Mouse (Mus musculus): Measurements from ENCODE around the gene Zbtb45.
A peak's percentile ranks its signal among the peaks of the same experiment; 100 is the strongest.

Zbtb45 gene

GRCm38 (mm10) chr7:13034148-13034977 lies 24.5 kb upstream of the Zbtb45 start, which contains the start of gene Chmp2a:
TSS of gene Chmp2a (minus strand) at chr7:13034807.
- peak; percentile 94 for DNase-seq (ENCODE audit: low spot score)

GRCm38 (mm10) chr7:13033451-13034147 lies 23.8 kb upstream of the Zbtb45 start:
- DNase-seq (ENCODE audit: low spot score): no peak

GRCm38 (mm10) chr7:13032541-13032940 lies 22.7 kb upstream of the Zbtb45 start:
- no peak for DNase-seq (ENCODE audit: low spot score)

DNA sequence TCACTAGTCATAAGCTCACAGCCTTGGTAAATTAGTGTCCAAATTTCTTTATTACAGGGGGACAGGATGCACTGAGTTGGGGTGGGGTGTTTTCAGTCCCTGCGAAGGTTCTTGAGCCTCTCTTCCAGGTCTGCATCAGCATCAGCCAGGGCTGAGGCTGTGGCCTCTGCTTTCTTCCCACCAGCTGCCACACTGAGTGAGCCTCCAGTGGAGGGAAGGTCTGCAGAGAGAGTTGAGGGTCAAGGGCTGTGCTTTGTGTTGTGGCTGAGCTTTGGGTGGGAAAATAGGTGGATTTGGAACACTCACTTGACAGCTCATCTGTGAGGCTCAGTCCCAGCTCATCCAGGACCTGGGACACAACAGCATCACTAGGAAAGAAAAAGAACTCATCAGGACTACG lies 22.1 kb upstream of the Zbtb45 start:
- no peak for DNase-seq (ENCODE audit: low spot score)

DNA sequence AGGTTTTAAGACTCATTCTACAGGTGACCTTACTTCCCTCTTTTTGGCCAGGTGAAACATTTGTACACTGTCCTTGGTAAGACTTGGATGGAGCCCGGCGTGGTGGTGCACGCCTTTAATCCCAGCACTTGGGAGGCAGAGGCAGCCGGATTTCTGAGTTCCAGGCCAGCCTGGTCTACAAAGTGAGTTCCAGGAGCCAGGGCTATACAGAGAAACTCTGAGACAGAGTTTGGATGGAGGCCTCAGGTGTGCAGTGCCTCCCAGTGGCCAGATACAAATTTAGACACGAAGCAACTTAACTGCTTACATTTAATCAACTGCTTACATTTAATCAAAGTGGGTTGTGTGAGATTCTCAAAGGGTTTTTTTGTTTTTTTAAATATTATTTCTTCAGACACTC lies 21.2 kb upstream of the Zbtb45 start:
- peak; percentile 52 for DNase-seq (ENCODE audit: low spot score)

GRCm38 (mm10) chr7:13028986-13029385 lies 19.2 kb upstream of the Zbtb45 start:
- no peak for DNase-seq (ENCODE audit: low spot score)

DNA sequence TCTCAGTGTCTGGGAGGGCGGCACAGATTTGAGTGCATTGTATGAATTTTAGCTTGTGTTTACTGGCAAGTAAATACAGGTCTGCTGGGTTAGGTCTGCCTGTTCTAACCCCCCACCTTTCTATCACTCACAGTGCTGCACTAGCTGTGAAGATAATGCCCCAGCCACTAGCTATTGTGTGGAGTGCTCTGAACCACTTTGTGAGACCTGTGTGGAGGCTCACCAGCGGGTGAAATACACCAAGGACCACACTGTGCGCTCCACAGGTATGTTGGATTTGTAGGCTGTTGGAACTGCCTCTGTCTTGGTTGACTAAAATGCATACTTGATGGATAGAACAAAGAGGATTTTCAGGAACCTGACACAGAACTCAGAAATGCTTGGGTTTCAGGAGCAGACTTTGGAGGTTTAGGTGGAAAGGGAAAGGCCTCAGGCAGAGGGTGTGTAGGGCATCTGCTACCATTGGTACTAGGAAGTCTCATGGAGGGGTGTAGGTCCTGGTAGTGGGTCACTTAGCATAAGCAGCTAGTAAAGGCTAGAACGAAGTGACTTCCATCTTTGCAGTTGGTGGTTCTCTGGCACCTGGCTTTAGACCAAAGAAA lies 15.8 kb upstream of the Zbtb45 start:
- DNase-seq (ENCODE audit: low spot score): no peak

DNA sequence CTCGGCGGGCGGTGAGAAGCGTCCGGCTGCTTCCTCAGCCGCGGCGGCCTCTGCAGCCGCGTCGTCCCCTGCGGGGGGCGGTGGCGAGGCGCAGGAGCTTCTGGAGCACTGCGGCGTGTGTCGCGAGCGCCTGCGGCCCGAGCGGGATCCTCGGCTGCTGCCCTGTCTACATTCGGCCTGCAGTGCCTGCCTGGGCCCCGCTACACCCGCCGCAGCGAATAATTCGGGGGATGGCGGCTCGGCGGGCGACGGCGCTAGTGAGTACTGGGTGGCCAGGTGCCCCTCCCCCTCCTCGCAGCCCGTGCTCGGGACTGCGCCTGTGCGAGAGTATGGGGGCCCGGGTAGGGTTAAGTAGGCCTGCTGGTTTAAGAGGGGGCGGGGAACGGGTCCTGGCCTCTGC lies 15.0 kb upstream of the Zbtb45 start:
- peak; percentile 75 for DNase-seq (ENCODE audit: low spot score)

GRCm38 (mm10) chr7:13023928-13024731 lies 14.3 kb upstream of the Zbtb45 start:
- DNase-seq (ENCODE audit: low spot score): peak; percentile 89

GRCm38 (mm10) chr7:13022773-13023535 lies 13.1 kb upstream of the Zbtb45 start:
- DNase-seq (ENCODE audit: low spot score): peak; percentile 83

DNA sequence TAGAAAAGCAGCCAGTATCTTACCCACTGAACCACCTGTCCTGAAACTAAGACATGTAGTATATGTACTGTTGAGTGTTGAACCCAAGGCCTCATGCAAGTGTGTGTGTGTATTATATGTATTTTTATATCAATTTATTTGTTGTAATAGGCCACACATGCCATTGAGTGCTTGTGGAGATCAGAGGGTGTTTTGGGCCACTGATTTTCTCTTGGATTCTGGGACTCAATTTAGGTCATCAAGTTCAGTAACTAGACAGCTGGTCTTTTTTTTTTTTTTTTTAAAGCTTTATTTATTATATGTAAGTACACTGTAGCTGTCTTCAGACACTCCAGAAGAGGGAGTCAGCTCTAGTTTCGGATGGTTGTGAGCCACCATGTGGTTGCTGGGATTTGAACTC lies 5.4 kb upstream of the Zbtb45 start:
- DNase-seq (ENCODE audit: low spot score): no peak

GRCm38 (mm10) chr7:13014275-13014839 lies 4.5 kb upstream of the Zbtb45 start:
- no peak for DNase-seq (ENCODE audit: low spot score)

GRCm38 (mm10) chr7:13013671-13014070 lies 3.8 kb upstream of the Zbtb45 start:
- DNase-seq (ENCODE audit: low spot score): no peak

DNA sequence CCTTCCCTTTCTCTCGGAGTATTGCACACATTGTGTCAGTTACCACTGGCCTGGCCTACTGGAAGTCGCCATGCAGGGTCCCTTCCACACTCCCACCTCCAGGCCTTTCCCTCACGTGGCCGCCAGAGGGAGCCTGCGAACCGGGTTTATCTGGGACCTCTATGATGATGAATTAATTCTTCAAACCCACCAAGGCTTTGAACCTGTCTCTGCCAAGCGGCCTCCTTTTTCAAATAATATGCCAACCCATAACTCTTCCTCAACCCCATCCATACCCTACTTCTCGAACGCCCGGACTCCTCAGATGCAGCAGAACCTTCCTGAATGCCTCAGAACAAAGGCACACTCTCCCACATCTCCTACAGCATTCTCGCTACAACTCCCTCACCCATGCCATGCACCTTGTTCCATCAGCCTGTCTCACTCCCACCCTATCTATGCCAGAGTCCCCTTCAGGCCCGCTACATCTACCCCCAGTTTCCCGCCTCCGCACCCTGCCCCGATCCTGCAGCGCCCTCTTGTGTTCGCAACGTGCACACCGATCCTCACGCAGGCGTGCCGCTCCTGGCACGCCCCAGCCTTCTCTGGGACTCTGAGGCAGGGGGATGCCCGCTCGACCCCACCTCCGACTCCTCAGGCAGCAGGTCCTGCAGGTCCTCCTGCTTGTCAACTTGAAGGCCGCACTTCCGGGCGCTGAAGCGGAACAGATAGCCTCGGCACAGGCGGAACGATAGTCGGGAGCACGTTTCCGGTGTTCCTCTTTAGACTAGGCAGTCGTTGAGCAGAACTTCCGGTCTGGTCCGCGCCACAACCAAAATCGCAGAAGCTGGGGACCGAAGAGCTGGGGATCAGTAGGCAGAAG lies 460 bp downstream of the Zbtb45 start:
- DNase-seq (ENCODE audit: low spot score): peak; percentile 94

GRCm38 (mm10) chr7:13007341-13008092 lies 2.3 kb downstream of the Zbtb45 start:
- DNase-seq (ENCODE audit: low spot score): no peak

DNA sequence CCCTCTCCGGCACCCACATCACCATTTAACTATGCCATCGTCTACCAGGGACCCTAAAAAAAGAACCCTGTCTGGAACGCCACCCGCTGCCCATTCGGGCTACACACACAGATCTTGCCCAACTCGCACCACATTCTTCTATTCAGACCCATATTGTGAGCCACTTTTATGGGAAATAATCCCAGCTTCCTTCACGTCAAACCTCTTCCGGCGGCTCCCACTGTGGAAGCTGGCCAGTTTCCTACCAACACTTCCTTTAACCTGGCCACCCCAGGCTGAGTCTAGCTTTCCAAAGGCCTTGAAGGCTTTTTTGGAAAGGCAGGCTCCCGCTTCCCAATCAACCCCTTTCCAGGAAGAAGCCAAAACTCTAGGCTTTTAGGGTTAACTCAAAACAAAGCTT lies 3.3 kb downstream of the Zbtb45 start:
- no peak for DNase-seq (ENCODE audit: low spot score)

DNA sequence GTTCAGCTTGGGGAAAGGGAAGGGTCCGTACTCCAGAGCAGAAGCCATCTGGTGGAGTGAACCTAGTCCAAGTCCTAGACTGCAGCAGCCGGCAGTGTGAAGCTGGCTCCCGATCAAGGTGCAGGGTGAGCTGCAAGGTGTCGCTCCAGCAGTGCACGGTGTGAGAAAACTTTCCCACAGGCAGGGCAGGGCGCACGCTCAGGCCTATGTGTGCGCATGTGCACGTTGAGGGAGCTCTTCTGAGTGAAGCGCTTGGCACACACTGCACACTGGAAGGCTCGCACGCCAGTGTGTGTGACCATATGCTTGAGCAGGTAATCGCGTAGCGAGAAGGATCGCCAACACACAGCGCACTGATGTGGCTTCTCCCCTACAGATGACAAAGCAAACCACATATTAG lies 3.8 kb downstream of the Zbtb45 start:
- no peak for DNase-seq (ENCODE audit: low spot score)

GRCm38 (mm10) chr7:13003380-13003779 lies 6.5 kb downstream of the Zbtb45 start:
- no peak for DNase-seq (ENCODE audit: low spot score)

DNA sequence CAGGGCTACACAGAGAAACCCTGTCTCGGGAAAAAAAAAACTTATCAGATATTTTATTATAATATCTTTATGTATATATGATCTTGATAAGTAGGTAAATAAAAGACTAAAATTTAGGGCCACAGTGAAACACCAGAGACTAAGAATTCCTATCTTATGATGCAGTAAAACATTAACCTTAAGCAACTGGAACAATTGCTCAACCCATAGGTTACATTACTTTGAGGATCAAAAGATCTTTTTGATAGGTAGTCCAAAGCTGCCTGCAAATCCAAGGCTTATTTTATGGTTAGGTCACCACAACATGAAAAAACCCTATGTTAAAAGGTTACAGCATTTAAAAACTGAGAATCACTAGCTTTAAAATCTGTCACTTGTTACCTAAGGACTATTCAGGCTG lies 8.2 kb downstream of the Zbtb45 start:
- DNase-seq (ENCODE audit: low spot score): no peak

Data from MN1 (cell line).